Mouse (Mus musculus) right cerebral cortex, adult 18-20 months (tissue): Measurements from ENCODE around the gene Slc4a5.

Source experiments
- DNase-seq: peaks from one replicate; pipeline ENCODE4 v3.0.0; 2022; ENCODE audit warnings: mixed read lengths

The Slc4a5 gene

DNA sequence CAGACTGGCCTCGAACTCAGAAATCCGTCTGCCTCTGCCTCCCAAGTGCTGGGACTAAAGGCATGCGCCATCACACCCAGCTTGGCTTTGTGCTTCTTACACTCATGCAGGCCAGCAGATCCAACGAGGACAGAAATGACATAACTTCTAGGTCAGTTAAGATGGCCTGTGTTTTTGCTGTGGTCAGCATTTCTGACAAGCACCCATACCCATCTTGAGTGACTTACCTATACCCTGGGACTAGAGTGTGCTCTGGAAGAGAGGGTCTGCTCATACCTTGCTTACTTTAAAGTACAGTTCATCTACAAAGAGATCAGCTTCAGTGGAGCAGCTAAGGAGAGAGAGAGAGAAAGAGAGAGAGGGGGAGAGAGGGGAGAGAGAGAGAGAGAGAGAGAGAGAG is 13.7 kb downstream of the Slc4a5 start:
- DNase-seq = no peak

DNA sequence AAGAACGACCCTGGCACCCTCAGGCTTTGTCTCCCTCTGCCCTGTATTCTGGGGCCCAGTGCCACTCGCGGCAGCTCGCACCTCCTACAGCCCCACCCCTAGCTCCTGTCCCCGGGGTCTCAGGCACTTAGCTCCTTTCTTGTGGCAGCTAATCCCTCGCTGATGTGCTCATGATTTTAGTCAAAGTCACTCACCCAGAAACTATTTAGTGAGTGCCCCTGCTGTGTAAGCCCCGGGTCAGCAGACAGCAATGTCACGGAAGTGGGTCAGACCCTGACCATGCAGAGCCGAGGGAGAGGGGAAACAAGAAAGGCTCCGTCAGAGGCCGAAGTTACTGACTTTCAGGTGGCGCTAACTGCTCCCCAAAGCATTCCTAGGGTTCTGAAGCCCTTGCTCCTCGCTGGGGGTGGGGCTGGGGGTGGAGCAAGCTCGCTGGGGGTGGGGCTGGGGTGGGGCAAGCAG is 14.7 kb downstream of the Slc4a5 start:
- DNase-seq = no peak

DNA sequence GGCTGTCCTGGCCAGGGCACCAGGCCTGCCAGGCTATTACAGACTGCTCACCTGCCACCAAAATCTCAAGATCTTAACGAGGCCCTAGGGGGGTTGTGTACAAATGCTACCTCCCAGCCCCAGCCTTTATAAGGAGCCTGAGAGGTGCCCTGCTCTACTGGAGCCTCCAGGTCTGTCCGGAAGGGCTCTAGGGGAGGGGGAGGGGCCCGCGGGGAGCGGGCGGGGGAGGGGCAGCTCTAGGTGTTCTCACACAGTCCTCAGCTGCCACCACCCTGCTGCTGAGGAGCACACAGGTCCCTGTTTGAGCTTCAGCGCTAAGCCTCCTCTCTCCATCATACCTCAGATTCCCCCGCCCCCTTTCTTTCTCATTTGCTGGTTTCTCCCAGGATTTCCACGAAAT is 17.5 kb downstream of the Slc4a5 start:
- no peak for DNase-seq

DNA sequence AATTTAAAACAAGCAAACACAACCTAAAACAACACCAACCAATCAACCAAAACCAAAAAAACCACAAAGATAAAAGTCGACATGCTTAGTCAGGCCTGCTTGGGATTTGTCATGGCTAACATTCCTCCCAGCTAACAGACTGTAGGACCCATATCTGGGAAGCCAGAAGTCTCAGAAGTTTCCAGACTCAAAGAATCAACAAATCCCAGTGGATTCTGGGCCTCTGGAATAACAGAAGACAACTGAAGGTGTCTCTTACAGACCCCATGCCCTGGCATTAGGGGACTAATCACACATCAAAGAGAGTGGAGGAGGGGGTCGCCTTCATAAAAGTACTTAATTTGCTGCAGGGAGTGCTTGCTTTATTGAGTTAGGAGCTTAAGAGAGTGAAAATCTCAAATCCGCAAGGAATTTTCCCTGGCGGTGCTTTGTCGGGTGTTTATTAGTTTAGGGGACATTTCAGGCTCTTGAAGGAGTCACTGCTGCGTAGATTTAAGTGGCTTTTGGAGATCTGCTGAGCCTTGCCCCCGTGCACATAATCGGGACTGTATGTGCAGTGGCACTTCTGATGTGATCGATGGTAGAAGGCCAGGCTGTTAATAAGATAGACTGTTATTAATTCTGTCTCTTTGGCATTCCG is 24.9 kb downstream of the Slc4a5 start:
- no peak for DNase-seq

DNA sequence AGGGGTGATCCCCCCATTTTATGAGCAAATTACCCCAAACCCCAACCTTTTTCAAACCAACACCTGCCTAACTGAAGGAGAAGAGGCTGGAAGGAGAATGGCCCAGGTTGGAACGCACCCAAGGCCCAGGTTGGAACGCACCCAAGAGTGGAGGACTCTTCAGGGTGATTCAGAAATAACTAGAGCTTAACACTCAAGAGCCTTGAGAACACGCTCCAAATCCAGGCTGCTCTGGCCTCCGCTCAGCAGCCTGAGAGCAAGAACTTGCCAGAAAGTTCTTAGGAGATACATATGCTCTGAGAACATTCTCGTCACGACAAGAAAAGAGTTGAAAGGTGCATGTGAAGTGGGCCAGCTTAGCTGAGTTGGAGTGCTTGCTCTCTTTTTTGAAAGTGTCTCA is 25.5 kb downstream of the Slc4a5 start:
- DNase-seq = peak; percentile 34

DNA sequence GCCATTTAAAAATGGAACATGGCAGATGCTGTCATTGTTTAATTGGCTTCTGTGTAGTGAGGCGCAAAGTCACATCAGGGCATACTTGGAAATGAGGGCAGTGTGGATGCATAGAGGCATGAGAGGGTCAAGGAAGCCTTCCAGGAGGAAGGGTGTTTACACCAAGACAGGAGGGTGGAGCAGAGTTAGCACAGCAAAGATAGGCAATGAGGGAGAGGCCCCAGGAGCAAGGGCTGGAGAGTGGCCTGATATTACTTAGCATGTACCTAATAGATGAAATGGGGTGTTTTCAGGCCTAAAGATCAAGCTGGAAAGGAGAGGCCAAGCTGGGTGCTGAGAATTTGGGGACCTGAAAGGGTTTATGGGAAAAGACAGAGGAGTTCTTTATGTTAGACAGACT is 26.4 kb downstream of the Slc4a5 start:
- DNase-seq = no peak

DNA sequence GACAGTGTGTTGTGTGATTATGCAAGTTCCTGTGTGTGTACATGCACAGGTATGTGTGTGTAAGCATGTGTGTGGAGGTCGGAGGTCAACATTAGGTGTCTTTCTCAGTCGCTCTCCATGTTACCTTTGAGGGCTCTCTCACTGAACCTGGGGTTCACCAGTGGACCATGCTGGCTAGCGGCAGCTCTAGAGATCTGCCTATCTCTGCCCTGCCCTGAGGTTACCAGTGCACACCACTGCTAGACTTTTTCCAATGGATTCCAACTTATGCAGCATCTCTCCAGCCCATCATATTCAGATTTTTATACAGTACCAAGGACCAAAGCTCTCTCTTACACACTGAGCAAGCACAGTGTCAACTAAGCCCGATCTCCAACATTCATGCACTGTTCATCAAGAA is 27.1 kb downstream of the Slc4a5 start:
- no peak for DNase-seq

DNA sequence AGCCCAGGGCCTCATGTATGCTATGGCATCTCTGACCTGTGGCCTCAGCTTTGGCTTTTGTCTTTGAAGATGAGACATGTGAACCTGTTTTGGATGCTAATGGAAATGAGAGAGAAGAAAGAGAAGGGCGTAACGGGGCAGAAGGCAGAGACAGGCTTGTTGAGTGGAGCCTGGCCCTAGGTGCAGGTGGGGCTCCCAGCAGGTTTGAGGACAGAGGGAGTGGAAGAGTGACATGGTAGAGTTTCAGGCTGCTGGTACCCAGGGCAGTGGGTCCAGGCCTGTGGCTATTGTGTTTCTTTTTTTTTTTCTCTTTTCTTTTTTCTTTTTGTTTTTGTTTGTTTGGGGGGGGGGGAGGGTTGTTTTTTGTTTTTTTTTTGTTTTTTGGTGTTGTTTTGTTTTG is 27.5 kb downstream of the Slc4a5 start:
- no peak for DNase-seq

DNA sequence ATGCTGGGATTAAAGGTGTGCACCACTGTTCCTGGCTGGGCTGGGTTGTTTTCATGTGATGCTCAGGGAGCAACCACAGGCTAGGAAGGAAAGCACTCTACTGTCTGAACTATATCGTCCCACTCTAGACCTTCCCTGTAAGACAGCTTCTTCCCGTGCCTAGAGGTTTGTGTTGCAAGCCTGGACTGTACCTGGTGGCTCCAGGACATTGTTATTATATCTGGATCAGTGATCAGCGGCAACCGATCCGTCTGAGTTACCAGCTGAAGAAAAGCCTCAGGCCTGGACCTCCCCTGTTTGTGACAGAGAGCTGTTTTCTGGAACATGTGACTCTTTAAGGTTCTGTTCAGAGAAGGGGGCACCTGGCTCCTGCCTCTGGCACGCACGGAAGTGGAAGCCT is 34.6 kb downstream of the Slc4a5 start:
- DNase-seq = no peak

DNA sequence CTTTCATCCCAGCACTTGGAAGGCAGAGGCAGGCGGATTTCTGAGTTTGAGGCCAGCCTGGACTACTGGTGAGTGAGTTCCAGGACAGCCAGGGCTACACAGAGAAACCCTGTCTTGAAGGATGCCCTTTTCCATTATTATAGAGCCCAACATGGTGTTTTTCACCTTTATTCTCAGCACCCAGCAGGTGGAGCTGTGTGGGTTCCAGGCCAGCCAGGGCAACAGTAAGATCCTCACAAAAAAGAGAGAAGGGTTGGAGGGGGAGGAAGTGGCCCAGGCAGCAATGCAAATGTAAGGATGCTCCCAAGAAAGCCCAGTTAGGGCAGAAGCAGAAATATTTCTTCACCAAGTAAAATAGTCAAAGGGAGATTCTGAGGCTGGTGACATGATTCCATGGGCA is 44.9 kb downstream of the Slc4a5 start:
- no peak for DNase-seq

DNA sequence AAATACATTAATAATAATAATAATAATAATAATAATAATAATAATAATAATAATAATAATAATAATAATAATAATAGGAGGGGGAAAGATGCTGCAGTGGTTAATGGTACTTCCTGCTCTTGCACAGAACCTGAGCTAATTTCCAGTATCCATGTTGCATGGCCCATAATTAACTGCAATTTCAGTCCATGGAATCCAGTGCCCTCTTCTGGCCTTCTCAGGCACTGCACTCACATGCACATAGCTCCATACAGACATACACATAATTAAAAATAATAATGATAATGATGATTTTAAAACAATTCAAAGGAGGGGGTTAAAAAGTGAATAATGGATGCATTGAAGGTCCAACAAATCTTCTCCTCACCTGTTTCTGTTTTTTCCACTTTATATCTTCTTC is 45.6 kb downstream of the Slc4a5 start:
- no peak for DNase-seq

DNA sequence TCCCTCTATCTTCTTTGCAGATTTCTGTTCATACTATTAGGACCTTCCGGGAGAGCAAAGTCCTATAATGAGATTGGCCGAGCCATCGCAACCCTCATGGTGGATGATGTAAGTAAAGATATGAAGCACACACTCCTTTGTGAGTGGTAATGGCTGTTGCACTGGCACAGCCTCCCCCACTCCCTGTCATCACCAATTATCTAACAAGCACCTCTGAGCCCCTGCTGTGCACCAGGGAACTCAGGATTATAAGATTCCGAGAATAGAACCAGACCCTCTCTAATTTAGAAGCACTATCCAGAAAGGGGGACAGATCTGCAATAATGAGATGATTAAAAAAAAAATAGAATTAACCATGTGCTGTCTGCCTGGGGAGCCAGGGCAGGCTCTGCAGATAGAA is 46.0 kb downstream of the Slc4a5 start:
- no peak for DNase-seq

DNA sequence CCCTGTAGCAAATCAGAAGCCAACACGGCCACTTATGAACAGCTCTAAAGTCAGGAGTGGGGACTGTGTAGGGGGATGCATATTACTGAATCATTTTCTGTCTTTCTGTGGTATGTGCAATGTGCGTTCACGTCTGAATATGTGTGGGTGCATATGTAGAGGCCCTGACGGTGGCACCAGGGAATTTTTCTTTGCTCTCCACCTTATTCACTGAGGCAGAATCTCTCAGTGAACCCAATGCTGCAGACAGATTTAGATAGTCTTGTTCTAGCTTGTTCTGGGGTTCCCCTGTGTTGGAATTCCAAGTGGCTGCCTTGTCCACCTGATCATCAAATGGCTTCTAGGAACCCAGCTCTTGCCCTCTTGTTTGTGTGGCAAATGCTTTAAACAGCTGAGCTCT is 48.0 kb downstream of the Slc4a5 start:
- DNase-seq = no peak

DNA sequence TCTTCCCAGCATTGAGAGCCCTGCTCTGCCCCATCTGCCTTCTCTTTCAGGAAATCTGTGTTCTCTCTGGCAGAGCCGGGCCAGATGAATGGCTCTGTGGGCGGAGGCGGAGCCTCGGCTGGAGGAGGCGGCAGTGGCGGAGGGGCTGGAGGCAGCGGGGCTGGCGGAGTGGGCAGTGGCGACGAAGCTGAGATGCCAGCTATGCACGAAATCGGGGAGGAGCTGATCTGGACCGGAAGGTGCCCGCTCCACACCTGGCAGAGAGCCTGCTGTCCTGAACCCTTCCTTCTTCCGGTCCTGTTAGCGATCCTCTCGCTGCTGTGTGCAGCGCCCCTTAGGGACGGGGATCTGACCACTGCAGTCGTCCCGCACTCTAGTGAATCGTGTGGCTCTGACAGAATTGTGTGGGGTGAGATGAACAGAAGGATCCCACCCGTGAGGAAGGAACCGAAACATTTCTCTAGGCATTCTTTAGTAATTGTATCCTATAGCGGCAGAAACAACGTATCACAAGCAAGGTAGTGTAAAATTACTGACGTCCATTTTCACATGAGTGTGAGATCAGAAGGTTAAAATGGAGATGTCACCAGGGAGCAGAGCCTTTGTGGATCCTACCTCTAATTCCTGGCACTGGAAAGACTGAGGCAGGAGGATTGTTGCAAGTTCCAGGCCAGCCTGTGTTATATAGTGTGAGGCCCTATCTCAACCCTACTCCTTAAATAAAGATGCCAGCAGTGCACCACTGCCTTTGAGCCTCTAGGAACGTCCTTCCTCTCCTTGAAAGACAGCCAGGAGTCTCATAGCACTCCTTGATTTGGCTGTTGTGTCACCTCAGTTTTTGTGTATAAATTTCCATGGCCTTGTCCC is 48.7 kb downstream of the Slc4a5 start:
- peak; percentile 91 for DNase-seq

DNA sequence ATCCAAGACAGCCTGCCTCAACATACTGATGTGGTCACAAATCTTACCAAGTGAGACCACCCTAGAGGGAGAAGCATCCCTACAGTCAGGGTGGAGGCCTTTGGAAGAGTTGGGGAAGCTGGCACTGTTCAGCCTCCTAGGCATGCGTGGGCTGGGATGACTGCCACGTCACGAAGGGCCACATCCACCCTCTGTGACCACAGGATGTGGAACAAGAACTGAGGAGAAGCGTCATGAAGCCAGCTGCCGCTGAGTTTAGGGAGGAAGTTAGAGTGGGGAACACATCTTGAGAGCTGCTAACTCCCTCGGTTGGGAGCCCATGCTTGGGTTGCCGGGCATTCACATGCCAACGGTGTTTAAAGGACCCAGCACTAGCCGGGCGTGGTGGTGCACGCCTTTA is 54.1 kb downstream of the Slc4a5 start:
- DNase-seq = no peak

DNA sequence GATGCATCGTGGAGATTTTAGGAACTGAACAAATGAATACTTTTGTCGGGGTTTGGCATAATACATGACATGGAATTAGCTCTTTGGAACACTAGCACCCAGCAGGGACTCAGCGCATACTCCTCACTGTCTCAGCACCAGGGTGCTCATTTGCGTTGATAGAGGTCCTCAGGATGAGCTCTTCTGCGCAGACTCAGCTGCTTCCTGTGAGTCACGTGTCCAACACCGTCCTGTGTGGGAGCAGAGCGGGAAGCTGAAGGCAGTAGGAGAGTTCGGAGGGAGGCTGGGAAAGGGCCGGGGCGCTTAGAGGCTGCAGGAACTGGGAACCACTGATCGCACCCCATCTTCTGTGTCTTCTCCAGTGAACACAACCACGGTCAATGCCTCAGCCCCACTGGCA is 57.5 kb downstream of the Slc4a5 start:
- no peak for DNase-seq

DNA sequence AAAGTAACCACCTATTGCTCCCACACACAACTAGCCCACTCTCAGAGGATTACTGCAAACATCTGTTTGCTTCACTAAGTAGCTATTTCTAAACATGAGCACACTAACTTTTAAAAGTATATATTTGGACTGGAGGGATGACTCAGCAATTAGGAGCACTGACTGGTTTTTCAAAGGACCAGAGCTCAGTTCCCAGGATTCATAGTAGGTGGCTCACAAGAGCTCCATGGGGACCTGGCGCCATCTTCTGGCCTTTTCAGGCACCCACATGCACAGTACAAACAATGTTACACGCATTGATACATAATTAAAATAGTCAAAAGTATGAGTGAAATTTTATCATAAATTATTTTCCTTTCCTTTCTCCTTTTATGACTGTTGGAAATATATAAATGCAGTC is 59.3 kb downstream of the Slc4a5 start:
- DNase-seq = no peak

DNA sequence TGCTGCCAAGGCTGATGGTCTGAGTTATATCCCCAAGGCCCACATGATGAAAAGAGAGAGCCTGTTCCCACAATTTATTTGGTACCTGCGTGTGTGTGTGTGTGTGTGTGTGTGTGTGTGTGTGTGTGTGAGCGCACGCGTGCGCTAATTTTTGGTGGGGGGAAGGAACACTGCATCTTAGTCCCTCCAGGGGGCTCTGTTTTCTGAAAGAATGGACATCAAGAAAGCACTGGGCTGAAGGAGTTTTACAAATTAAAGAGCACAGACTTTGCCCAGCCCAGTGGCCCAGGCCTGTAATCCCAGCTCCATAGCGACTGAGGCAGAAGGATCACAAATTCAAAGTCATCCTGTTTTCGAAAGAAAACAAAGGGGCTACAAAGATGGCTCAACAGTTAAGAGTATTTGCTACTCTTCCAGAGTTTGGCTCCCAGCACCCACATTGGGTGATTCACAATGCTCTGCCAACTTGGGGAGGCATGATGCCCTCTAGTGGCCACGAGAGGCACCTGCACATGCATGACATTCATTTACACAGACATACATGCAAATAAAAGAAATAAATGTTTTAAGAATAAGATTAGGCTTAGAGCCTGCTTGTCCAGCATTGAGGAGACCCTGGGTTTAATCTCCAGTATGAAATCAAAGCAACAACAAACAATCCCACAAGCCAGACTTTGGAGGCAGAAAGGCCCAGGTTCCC is 60.8 kb downstream of the Slc4a5 start:
- no peak for DNase-seq

DNA sequence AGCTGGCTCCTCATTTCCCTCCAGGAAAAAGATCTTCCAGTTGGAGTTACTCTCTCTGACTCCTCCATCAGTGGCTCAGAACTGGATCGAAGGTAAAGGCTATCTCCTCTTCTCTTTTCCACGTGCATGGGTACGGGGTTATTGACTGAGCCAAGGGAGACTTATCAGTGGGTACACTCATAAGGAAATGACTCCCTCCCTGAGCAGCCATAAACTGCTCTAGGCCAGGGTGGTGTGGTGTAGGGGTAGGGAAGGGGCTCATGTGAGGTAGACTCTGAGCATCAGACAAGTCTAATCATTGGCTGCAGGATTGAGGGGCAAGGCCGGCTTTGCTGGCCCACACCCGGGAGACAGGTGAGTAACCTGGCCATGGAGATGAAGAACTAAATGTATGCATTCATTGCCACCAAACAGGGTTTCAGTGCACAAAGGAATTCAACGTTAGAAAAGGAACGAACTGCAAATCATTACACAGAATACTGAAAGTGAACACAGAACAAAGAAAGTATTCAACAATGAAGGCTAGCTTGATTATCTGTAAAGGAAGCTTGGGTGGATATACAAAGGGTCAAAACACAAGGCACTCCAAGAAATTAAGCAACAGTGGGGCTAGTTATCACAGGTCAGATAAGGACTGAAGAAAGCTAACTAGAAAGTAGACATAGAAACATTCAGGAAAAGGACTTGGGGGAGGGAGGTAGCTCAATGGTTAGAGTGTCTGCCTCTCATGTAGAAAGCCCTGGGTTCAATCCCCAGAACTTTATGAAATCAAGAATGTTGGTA is 81.0 kb downstream of the Slc4a5 start:
- DNase-seq = no peak

DNA sequence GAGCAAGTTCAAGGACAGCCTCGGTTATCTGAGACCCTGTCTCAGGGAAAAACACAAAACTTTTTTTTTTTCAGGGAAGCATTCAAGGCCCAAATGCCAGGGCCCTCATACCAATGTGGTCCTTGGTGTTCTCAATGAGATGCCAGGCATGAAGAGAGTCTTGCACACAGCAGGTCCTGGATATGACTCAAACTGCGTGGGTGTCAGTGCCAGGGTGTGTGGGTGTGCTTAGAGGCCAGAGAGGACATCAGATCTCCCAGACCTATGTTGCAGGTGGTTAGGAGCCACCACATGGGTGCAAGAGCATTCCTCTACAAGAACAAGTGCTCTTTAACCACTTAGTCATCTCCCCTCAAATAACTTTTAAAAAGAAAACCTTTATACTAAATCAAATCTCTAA is 81.7 kb downstream of the Slc4a5 start:
- no peak for DNase-seq

DNA sequence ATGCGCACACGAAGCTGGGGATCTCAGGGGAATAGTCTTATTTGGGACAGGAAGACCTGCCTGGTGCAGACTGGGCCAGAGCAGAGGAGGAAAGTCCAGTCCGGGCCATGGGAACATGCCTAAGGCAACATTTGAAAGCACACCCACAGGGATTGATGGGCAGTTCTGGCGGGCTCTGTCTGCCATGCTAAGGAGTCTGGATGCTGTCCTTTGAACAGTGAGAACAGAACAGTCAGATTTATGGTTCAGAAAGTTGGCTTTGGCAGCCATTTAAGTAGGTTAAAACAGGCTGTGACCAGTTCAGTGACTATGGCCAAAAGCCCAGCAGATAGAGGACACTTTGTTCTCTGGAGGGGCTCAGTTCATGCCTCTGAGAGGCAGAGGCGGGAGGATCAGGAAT is 82.6 kb downstream of the Slc4a5 start:
- no peak for DNase-seq

DNA sequence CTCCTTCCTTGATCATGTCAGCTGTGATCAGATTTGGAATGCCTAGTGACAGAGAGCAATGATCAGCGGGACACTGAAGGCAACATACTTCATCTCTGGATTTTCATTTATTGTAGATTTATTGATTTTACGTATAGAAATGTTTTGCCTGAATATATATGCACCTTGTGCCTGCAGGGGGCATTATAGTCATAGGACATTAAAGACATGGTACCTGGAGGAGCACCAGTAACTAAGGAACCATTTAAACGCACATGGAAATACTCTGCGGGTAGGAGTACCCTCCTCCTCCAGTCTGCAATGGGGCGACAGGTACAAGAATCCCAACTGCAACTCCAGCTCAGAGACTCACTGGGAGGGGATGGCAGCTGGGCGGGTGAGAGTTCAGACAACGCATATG is 89.4 kb downstream of the Slc4a5 start:
- DNase-seq = no peak

DNA sequence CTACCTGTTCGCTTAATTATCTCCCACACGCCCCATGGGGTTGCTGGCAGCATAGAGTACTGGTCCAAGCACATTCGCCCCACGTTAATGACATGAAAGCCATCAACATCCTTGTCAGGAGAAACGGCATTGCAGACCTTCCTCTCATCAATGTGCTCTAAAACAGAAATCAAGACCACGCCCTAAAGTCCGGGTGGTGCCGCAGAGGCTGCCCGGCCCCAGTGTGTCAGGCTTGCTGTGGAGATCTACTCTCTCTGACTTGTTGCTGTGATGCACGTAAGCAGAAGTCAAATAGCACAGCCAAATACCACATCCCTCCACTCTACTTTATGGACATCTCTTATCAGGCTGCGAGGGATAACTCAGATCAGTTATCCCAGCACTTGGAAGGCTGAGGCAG is 91.6 kb downstream of the Slc4a5 start:
- DNase-seq = no peak
